Mouse (Mus musculus) brain, embryonic 14.5 days (tissue): Measurements from ENCODE around the gene Bcas1.

Experiments used
- CTCF ChIP-seq: fragments of 200-500 bp; IDR thresholded peaks from 2 replicates; pipeline ENCODE4 v1.5.1; 2012; ENCODE audit warnings: inconsistent platforms, mild to moderate bottlenecking, moderate library complexity, borderline replicate concordance; ENCODE audit not compliant: insufficient read depth, insufficient read length; ENCODE audit errors: extremely low read depth
- POLR2A ChIP-seq: fragments of 200-500 bp; IDR thresholded peaks from 2 replicates; pipeline ENCODE4 v1.6.1; 2012; ENCODE audit warnings: mild to moderate bottlenecking, inconsistent platforms, borderline replicate concordance; ENCODE audit not compliant: poor library complexity, insufficient read depth, insufficient read length, severe bottlenecking; ENCODE audit errors: extremely low read depth

- TF ChIP-seq CTCF: no peak
- TF ChIP-seq POLR2A: no peak
Measured at GRCm38 (mm10) chr2:170335168-170335567, 92.5 kb downstream of the Bcas1 start.
